Mouse (Mus musculus): ENCODE measurements at regions not wholly inside any gene's neighbourhood (a gene's known extent, or its start where the extent isn't known, plus 50 kb on each side); places are given as distances from the start of the nearest gene placed in this dataset.

- no peak for DNase-seq
Measured at GRCm38 (mm10) chr16:24341736-24342135, 51.6 kb upstream of the Lpp start.

GRCm38 (mm10) chr16:24340646-24341045 is 52.7 kb upstream of the Lpp start:
- no peak for DNase-seq

GRCm38 (mm10) chr16:24339320-24340265 is 53.7 kb upstream of the Lpp start:
- DNase-seq, result no peak

- DNase-seq, result no peak
Measured at GRCm38 (mm10) chr16:24338404-24338803, 54.9 kb upstream of the Lpp start.

- no peak for DNase-seq
Measured at GRCm38 (mm10) chr16:24334389-24334788, 58.9 kb upstream of the Lpp start.

GRCm38 (mm10) chr16:24331446-24332020 is 61.8 kb upstream of the Lpp start:
- DNase-seq, result no peak

GRCm38 (mm10) chr16:24326571-24326970 is 66.7 kb upstream of the Lpp start:
- no peak for DNase-seq

GRCm38 (mm10) chr16:24326046-24326445 is 67.3 kb upstream of the Lpp start:
- no peak for DNase-seq

- DNase-seq, result no peak
Measured at GRCm38 (mm10) chr16:24324917-24325316, 68.4 kb upstream of the Lpp start.

- no peak for DNase-seq
Measured at GRCm38 (mm10) chr16:24318723-24319437, 74.4 kb upstream of the Lpp start.

GRCm38 (mm10) chr16:24313544-24314326 is 79.6 kb upstream of the Lpp start:
- DNase-seq, result no peak

GRCm38 (mm10) chr16:24305391-24305790 is 87.9 kb upstream of the Lpp start:
- no peak for DNase-seq

GRCm38 (mm10) chr16:24296790-24297189 is 96.5 kb upstream of the Lpp start:
- no peak for DNase-seq

- no peak for DNase-seq
Measured at GRCm38 (mm10) chr16:24295626-24296440, 97.5 kb upstream of the Lpp start.

- DNase-seq, result no peak
Measured at GRCm38 (mm10) chr16:24284215-24284614, 109.1 kb upstream of the Lpp start.

GRCm38 (mm10) chr16:24282194-24282683 is 111.1 kb upstream of the Lpp start:
- DNase-seq, result peak; percentile 87

GRCm38 (mm10) chr16:24281561-24281960 is 111.7 kb upstream of the Lpp start:
- no peak for DNase-seq

- no peak for DNase-seq
Measured at GRCm38 (mm10) chr16:24277857-24278256, 115.5 kb upstream of the Lpp start.

GRCm38 (mm10) chr16:24262701-24263100 is 130.6 kb upstream of the Lpp start:
- DNase-seq, result no peak

- DNase-seq, result no peak
Measured at GRCm38 (mm10) chr16:24259711-24260230, 133.5 kb upstream of the Lpp start.

GRCm38 (mm10) chr16:24258991-24259390 is 134.3 kb upstream of the Lpp start:
- no peak for DNase-seq

All from kidney, postnatal 10 days (tissue).